Mouse (Mus musculus): ENCODE measurements at regions not wholly inside any gene's neighbourhood (a gene's known extent, or its start where the extent isn't known, plus 50 kb on each side); places are given as distances from the start of the nearest gene placed in this dataset.
"Not testable (repeated sequence)": the region's sequence is repeated elsewhere in the genome, so short reads cannot be mapped to it uniquely, and the experiment has no call there.

DNA sequence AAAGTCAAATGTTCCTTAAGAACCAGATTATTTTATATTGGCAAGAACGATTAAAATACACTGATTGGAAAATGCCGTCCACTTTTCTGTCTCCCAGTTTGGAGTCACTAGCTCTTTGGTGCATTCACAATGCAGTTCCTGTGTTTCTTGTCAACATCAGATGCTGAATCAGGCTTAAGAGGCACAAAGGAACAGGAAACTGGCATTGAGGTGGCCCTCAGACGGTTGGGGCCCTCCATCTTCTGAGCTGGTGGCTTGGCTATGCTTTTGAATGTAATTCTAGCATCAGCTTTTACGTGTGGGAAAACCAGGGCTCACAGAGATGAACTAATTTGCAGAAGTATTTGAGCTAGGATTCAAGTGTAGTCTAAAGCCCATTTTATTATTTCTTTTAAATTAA, 282.3 kb downstream of the Hace1 start:
- no peak for ATAC-seq (ENCODE audit: low read depth)
- DNase-seq, result no peak
- no peak overlapping the region for H3K9ac ChIP-seq
- no peaks in the 10 kb centered on the region for H3K4me1 ChIP-seq (replicated peaks)
- H3K27me3 ChIP-seq, result no peaks in the 10 kb centered on the region
- H3K9me3 ChIP-seq (replicated peaks), result no peaks in the 10 kb centered on the region
- no peaks in the 10 kb centered on the region for H3K36me3 ChIP-seq
- 57% methylated on average over 4 of the region's 4 CpGs for WGBS (ENCODE audit: insufficient replicate concordance)
- H3K27ac ChIP-seq, result no peak overlapping the region
- no peak overlapping the region for H3K4me3 ChIP-seq (replicated peaks)
- no peak overlapping the region for H3K4me2 ChIP-seq

DNA sequence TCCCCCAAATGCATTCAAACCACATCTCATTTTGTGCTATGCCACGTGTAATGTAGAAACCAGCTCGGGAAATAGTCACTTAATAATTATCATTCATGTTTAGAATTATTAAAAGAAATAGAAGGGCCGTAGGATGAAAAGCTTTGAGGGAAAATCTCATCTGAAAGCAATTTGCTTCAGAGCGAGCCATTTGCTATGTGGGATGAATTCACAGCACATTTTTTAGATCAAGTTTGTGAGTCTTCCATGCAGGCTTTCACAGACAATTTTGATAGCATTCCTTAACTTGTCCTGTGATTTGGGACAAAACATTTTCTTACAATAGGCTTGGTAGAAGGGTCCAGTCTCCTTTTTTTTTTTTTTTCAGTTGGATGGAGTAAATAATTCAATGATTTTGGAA, 283.1 kb downstream of the Hace1 start:
- no peaks in the 10 kb centered on the region for H3K27me3 ChIP-seq
- no peaks in the 10 kb centered on the region for H3K36me3 ChIP-seq
- no peak overlapping the region for H3K27ac ChIP-seq
- H3K4me2 ChIP-seq, result no peak overlapping the region
- 64% methylated on average over 4 of the region's 4 CpGs for WGBS (ENCODE audit: insufficient replicate concordance)
- no peak overlapping the region for H3K4me3 ChIP-seq (replicated peaks)
- no peak overlapping the region for H3K9ac ChIP-seq
- H3K4me1 ChIP-seq (replicated peaks), result no peaks in the 10 kb centered on the region
- ATAC-seq (ENCODE audit: low read depth) (no peak), DNase-seq (no peak)
- no peaks in the 10 kb centered on the region for H3K9me3 ChIP-seq (replicated peaks)

DNA sequence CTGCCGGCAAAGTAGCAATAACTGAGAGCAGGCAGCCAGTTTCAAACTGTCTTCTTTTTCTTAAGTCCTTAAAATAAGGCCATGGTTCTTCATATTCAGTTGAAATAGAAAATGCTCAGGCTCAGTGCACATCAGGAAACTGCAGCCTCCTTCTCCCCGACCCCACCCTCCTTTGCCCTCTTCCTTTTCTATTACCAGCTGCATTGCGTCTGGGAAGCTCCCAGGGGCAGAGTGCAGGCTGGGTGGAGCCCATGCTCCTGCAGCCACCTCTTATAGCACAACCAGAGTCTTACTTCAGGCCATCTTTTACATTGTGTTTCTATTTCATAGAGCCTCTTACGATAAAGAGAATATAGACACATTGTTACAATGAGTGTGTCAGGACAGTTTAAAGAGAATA, 288.2 kb downstream of the Hace1 start:
- ATAC-seq (ENCODE audit: low read depth), result no peak
- WGBS (ENCODE audit: insufficient replicate concordance), result 42% methylated on average over 4 of the region's 4 CpGs

DNA sequence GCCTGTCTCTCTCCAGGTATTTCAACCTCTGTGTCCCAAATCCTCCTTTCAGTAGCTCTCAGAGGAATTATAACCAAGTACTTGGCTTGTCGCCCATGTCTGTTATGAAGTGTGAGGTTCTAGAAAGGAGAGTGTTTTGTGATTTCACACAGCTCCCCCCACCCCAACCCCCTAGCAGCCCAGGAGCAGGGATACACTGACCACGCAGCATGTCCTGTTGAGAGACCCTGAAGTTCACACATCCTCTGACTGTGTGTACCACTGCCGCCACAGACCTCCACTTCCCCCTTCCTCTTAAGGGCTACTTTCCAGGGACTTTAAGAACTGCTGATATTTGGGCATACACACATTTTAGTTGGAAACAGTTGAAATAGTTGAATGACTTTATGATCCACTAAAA, 289.2 kb downstream of the Hace1 start:
- Histone ChIP-seq H3K36me3 (no peaks in the 10 kb centered on the region), H3K9ac (no peak overlapping the region), H3K4me1 (replicated peaks) (no peaks in the 10 kb centered on the region), H3K4me3 (replicated peaks) (no peak overlapping the region), H3K9me3 (replicated peaks) (no peaks in the 10 kb centered on the region), H3K27me3 (no peaks in the 10 kb centered on the region), H3K27ac (no peak overlapping the region), H3K4me2 (no peak overlapping the region)
- WGBS (ENCODE audit: insufficient replicate concordance), result 36% methylated on average over 3 of the region's 3 CpGs
- DNase-seq (no peak), ATAC-seq (ENCODE audit: low read depth) (no peak)

More for the DNA sequence above, 288.2 kb downstream of the Hace1 start:
- Histone ChIP-seq H3K4me3 (replicated peaks) (no peak overlapping the region), H3K9ac (no peak overlapping the region), H3K27ac (no peak overlapping the region), H3K4me2 (no peak overlapping the region), H3K4me1 (replicated peaks) (no peaks in the 10 kb centered on the region), H3K9me3 (replicated peaks) (no peaks in the 10 kb centered on the region), H3K36me3 (no peaks in the 10 kb centered on the region), H3K27me3 (no peaks in the 10 kb centered on the region)
- no peak for DNase-seq

DNA sequence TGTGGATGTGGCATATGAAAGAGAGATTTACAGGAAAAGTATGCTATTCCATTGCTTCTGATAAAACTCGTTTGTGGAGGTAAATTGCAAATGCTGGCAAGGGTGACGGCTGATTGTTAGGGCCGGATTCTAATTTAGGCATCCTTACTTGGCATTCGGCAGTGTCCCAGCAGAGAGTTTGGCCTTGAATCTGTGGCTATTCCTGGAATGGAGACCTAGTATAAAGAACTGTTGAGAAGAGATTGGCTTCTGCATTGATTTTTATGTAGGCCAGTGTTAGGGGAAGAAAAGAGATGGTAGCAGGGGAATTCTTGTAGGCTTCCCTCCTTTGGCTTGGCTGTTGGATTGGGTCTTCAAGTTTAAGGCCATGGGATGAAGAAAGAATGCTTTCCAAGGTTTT, 293.4 kb downstream of the Hace1 start:
- H3K4me2 ChIP-seq, result no peak overlapping the region
- no peak for DNase-seq
- no peak overlapping the region for H3K27ac ChIP-seq
- H3K9me3 ChIP-seq (replicated peaks), result no peaks in the 10 kb centered on the region
- ATAC-seq (ENCODE audit: low read depth), result no peak
- WGBS (ENCODE audit: insufficient replicate concordance), result 67% methylated on average over 4 of the region's 4 CpGs
- H3K4me3 ChIP-seq (replicated peaks), result no peak overlapping the region
- H3K27me3 ChIP-seq, result no peaks in the 10 kb centered on the region
- H3K36me3 ChIP-seq, result no peaks in the 10 kb centered on the region
- H3K9ac ChIP-seq, result no peak overlapping the region
- no peaks in the 10 kb centered on the region for H3K4me1 ChIP-seq (replicated peaks)

DNA sequence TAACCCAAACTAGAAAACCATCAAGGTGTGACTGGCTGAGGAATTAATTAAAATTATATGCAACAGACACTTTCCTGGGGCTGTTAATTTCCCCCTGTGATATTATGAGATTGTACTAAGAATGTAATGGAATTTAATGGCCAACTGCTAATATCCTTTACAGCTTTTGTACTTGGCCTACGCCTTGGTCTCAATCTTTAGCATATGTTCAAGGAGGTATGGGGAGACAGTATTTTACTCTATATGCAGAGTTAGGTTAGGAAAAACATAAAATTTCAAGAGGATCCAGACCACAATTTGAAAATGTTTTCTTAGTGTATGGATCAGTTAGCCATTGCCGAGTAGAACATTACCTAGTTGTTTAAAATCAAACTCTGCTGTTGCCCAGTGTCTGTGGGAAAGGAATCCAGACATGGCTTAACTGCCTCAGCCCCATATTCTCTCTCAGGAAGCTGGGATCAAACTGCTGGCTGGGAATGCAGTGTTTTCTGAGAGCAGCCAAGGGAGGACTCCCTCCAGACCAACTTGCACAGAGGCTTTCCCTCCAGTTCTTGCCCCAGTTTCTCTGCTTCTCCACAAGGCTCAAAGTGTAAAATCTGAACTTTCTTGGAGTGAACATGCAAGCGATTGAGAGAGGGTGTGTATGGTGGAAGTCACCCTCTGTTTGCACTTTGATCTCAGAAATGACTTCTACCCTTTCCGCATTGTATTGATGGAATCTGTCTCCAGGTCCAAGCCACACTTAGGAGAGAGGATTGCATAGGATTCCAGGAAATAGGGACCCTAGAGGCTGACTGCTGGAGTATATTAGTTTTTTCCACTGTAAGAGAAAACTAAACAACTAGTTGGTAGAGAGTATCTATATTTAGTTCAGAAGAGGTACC, 294.6 kb downstream of the Hace1 start:
- WGBS (ENCODE audit: insufficient replicate concordance), result 70% methylated on average over 4 of the region's 4 CpGs

DNA sequence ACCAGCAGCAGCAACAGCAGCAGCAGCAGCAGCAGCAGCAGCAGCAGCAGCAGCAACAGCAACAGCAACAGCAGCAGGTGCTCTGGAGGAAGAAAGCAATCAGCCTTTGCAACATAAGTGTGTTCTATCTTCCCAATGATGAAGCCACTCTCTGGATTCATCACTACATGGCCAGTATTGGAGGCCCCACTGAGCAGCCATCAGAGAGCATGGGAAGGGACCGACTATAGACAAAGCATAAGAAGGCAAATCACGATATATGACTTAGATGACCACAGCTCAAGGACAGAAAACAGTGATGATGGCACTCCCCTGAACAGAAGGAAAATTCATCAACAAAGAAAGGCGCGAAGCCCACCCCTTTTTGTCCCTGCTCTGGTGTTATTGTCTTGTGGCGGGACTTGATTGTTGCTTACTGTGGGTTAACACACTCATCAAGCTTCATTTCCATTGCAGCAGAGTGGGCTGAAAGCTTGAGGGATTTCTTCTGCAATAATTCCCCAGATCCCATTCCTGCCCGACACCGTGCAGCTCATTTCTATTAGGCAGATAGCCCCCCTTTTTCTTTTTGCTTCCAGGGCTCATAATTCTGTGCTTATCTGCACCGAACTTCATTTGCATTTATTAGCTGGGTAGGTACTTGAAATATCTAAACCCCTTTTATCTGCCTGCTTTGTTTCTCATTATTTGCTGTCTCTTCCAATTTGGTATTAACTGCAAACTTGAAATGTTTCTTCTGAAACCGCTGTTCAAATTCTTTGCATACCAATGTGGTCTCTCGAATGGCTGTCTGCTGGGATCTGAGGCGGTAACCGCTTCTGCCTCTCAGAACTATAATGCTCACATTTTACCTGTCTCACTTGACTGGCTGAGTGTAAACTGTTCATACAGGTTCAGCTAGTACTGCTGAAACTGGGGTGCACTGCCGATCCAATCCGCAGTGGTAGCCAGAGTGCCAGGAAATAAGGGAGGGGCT, 296.5 kb downstream of the Hace1 start:
- no peaks in the 10 kb centered on the region for H3K36me3 ChIP-seq
- H3K4me2 ChIP-seq, result no peak overlapping the region
- H3K9me3 ChIP-seq (replicated peaks), result no peaks in the 10 kb centered on the region
- no peaks in the 10 kb centered on the region for H3K4me1 ChIP-seq (replicated peaks)
- no peak overlapping the region for H3K27ac ChIP-seq
- ATAC-seq (ENCODE audit: low read depth), result no peak
- no peak overlapping the region for H3K4me3 ChIP-seq (replicated peaks)
- H3K27me3 ChIP-seq, result no peaks in the 10 kb centered on the region
- H3K9ac ChIP-seq, result no peak overlapping the region
- DNase-seq, result no peak
- 78% methylated on average over 14 of the region's 14 CpGs for WGBS (ENCODE audit: insufficient replicate concordance)

More for the DNA sequence above, 294.6 kb downstream of the Hace1 start:
- no peak overlapping the region for H3K9ac ChIP-seq
- no peak overlapping the region for H3K4me2 ChIP-seq
- no peak overlapping the region for H3K27ac ChIP-seq
- DNase-seq, result no peak
- no peaks in the 10 kb centered on the region for H3K36me3 ChIP-seq
- no peaks in the 10 kb centered on the region for H3K9me3 ChIP-seq (replicated peaks)
- no peaks in the 10 kb centered on the region for H3K4me1 ChIP-seq (replicated peaks)
- H3K4me3 ChIP-seq (replicated peaks), result no peak overlapping the region
- no peaks in the 10 kb centered on the region for H3K27me3 ChIP-seq
- no peak for ATAC-seq (ENCODE audit: low read depth)

DNA sequence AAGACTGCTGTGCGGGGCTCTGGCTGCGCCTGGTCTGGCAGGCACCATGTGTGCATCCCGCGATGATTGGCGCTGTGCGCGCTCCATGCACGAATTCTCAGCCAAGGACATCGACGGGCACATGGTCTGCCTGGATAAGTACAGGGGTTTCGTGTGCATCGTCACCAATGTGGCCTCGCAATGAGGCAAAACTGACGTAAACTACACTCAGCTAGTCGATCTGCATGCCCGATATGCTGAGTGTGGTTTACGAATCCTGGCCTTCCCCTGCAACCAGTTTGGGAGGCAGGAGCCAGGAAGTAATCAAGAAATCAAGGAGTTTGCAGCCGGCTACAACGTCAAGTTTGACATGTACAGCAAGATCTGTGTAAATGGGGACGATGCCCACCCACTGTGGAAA, 297.7 kb downstream of the Hace1 start:
- not testable (repeated sequence) for H3K4me1 ChIP-seq (replicated peaks); ATAC-seq (ENCODE audit: low read depth); H3K9me3 ChIP-seq (replicated peaks); DNase-seq; H3K4me2 ChIP-seq; H3K9ac ChIP-seq; H3K27ac ChIP-seq; H3K36me3 ChIP-seq; H3K4me3 ChIP-seq (replicated peaks); H3K27me3 ChIP-seq
- WGBS (ENCODE audit: insufficient replicate concordance), result 85% methylated on average over 20 of the region's 20 CpGs

DNA sequence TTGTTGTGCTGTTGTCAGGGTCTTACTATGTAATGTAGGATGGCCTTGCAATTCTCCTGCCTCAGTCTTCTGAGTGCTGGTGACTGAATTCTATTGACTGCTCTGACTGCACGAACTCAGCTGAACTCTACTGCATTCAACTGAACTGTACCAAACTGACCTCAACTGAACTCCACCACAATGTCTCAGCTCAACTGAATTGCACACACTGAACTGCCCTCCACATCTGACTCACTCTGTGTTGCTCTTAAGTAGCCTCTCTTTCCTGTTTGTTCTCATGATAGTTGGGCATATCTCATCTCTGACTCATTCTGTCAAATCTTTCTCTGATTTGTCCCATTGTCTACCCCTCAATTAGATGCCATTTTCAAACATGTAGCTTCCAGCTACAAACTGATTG, 306.1 kb downstream of the Hace1 start:
- Histone ChIP-seq H3K9me3 (replicated peaks) (no peaks in the 10 kb centered on the region), H3K9ac (no peak overlapping the region), H3K27ac (no peak overlapping the region), H3K27me3 (no peaks in the 10 kb centered on the region), H3K4me2 (no peak overlapping the region), H3K36me3 (no peaks in the 10 kb centered on the region), H3K4me1 (replicated peaks) (no peaks in the 10 kb centered on the region), H3K4me3 (replicated peaks) (no peak overlapping the region)
- DNase-seq, result no peak
- no peak for ATAC-seq (ENCODE audit: low read depth)
- WGBS (ENCODE audit: insufficient replicate concordance), result 52% methylated on average over 1 of the region's 1 CpGs

DNA sequence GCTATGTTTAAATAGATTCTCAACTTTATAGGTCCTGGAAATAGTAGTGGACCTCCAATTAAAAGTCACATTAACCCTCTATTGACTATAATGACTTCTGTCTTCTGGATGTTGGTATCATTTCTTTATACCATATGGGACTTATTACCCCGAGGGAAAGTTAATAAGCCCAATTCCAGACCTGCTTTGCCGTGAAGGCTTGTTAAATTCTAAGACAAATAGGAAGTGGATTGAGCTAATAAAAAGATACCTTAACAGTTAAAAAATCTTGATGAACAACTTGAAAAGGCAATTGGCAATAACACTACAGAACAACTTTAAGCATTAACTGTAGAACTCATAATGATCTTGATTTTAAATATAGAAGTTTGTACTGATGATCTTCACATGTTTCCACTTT, 309.0 kb downstream of the Hace1 start:
- no peak for DNase-seq
- ATAC-seq (ENCODE audit: low read depth), result no peak
- 57% methylated on average over 2 of the region's 2 CpGs for WGBS (ENCODE audit: insufficient replicate concordance)

DNA sequence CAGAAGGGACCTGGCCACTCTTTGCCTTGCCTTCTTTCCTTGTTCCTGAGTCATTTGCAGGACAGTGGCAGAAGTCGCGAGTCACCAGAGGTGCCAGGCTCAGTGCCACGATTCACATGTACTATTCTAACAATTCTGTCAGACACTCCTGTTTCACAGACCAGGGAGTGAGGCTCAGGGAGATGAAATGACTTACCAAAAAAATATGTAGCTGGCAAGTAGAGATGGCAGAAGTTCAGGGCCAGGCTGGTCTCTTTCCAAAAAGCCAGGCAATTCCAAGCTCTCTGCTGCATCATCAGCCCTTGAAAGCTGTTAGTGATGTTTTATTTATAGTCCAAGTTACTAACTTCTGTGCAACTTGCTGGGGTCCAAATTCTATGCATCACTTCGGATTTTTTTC, 311.2 kb downstream of the Hace1 start:
- H3K9ac ChIP-seq, result no peak overlapping the region
- no peaks in the 10 kb centered on the region for H3K27me3 ChIP-seq
- 58% methylated on average over 4 of the region's 4 CpGs for WGBS (ENCODE audit: insufficient replicate concordance)
- no peaks in the 10 kb centered on the region for H3K36me3 ChIP-seq
- H3K9me3 ChIP-seq (replicated peaks), result no peaks in the 10 kb centered on the region
- ATAC-seq (ENCODE audit: low read depth) (no peak), DNase-seq (no peak)
- H3K27ac ChIP-seq, result no peak overlapping the region
- no peaks in the 10 kb centered on the region for H3K4me1 ChIP-seq (replicated peaks)
- H3K4me2 ChIP-seq, result no peak overlapping the region
- no peak overlapping the region for H3K4me3 ChIP-seq (replicated peaks)

More for the DNA sequence above, 309.0 kb downstream of the Hace1 start:
- no peaks in the 10 kb centered on the region for H3K27me3 ChIP-seq
- H3K4me1 ChIP-seq (replicated peaks), result no peaks in the 10 kb centered on the region
- H3K27ac ChIP-seq, result no peak overlapping the region
- H3K36me3 ChIP-seq, result no peaks in the 10 kb centered on the region
- no peak overlapping the region for H3K4me2 ChIP-seq
- H3K9me3 ChIP-seq (replicated peaks), result no peaks in the 10 kb centered on the region
- no peak overlapping the region for H3K9ac ChIP-seq
- H3K4me3 ChIP-seq (replicated peaks), result no peak overlapping the region

All from liver, embryonic 13.5 days (tissue).